Mouse (Mus musculus): Measurements from ENCODE around the gene Erg28. TPM values are rescaled to one million over a fixed set of nuclear protein-coding genes. Genes with fewer than 3 reads are reported as not detected.

Gene Erg28
- total RNA-seq (2015), result 77.1 and 80.2 TPM in 2 replicates
- total RNA-seq (2017), result 76.9 and 93.4 TPM in 2 replicates

GRCm38 (mm10) chr12:85824438-85825264, at the start of gene Erg28, which contains the start of gene Ttll5:
TSS of gene Erg28 (minus strand) at chr12:85824550.
TSS of gene Ttll5 (plus strand) at chr12:85824659.
- ATAC-seq (replicated peaks; ENCODE audit: poor library complexity), result peak; percentile 95

GRCm38 (mm10) chr12:85869423-85869822, 45.1 kb upstream of the Erg28 start:
- no peak for ATAC-seq (replicated peaks; ENCODE audit: poor library complexity)

- peak; percentile 60; the same call in 1 of the 2 replicates for ATAC-seq (replicated peaks; ENCODE audit: poor library complexity)
Observed at GRCm38 (mm10) chr12:85867125-85867524, 42.8 kb upstream of the Erg28 start.

- no peak for ATAC-seq (replicated peaks; ENCODE audit: poor library complexity)
Observed at GRCm38 (mm10) chr12:85866624-85867023, 42.3 kb upstream of the Erg28 start.

- ATAC-seq (replicated peaks; ENCODE audit: poor library complexity), result peak; percentile 60
Observed at GRCm38 (mm10) chr12:85865526-85865925, 41.2 kb upstream of the Erg28 start.

- no peak for ATAC-seq (replicated peaks; ENCODE audit: poor library complexity)
Observed at GRCm38 (mm10) chr12:85862514-85862913, 38.2 kb upstream of the Erg28 start.

- ATAC-seq (replicated peaks; ENCODE audit: poor library complexity), result no peak
Observed at GRCm38 (mm10) chr12:85859511-85860189, 35.3 kb upstream of the Erg28 start.

GRCm38 (mm10) chr12:85859111-85859510, 34.8 kb upstream of the Erg28 start:
- ATAC-seq (replicated peaks; ENCODE audit: poor library complexity), result no peak

GRCm38 (mm10) chr12:85857300-85857699, 33.0 kb upstream of the Erg28 start:
- no peak for ATAC-seq (replicated peaks; ENCODE audit: poor library complexity)

GRCm38 (mm10) chr12:85854271-85854670, 29.9 kb upstream of the Erg28 start:
- no peak for ATAC-seq (replicated peaks; ENCODE audit: poor library complexity)

- ATAC-seq (replicated peaks; ENCODE audit: poor library complexity), result no peak
Observed at GRCm38 (mm10) chr12:85853836-85854235, 29.5 kb upstream of the Erg28 start.

- no peak for ATAC-seq (replicated peaks; ENCODE audit: poor library complexity)
Observed at GRCm38 (mm10) chr12:85850661-85851060, 26.3 kb upstream of the Erg28 start.

- ATAC-seq (replicated peaks; ENCODE audit: poor library complexity), result peak; percentile 81
Observed at GRCm38 (mm10) chr12:85848164-85848958, 24.0 kb upstream of the Erg28 start.

- ATAC-seq (replicated peaks; ENCODE audit: poor library complexity), result peak; percentile 55; the same call in 1 of the 2 replicates
Observed at GRCm38 (mm10) chr12:85839371-85840000, 15.1 kb upstream of the Erg28 start.

GRCm38 (mm10) chr12:85837765-85838164, 13.4 kb upstream of the Erg28 start:
- peak; percentile 58 for ATAC-seq (replicated peaks; ENCODE audit: poor library complexity)

GRCm38 (mm10) chr12:85834543-85834942, 10.2 kb upstream of the Erg28 start:
- no peak for ATAC-seq (replicated peaks; ENCODE audit: poor library complexity)

GRCm38 (mm10) chr12:85830691-85831090, 6.3 kb upstream of the Erg28 start:
- no peak for ATAC-seq (replicated peaks; ENCODE audit: poor library complexity)

GRCm38 (mm10) chr12:85829866-85830265, 5.5 kb upstream of the Erg28 start:
- no peak for ATAC-seq (replicated peaks; ENCODE audit: poor library complexity)

GRCm38 (mm10) chr12:85828856-85829255, 4.5 kb upstream of the Erg28 start:
- no peak for ATAC-seq (replicated peaks; ENCODE audit: poor library complexity)

- no peak for ATAC-seq (replicated peaks; ENCODE audit: poor library complexity)
Observed at GRCm38 (mm10) chr12:85825822-85826221, 1.5 kb upstream of the Erg28 start.

- ATAC-seq (replicated peaks; ENCODE audit: poor library complexity), result no peak
Observed at GRCm38 (mm10) chr12:85825361-85825760, 1.0 kb upstream of the Erg28 start.
